Mouse (Mus musculus) forebrain, postnatal 0 days (tissue): ENCODE data around the gene Nek10. TPM values are rescaled to one million over a fixed set of nuclear protein-coding genes. Genes with fewer than 3 reads are reported as not detected.

Experiments
- ATAC-seq: fragments of 200-750 bp; cut with Nextera tagmentation; 2 replicates; pipeline ENCODE4 v1.8.0; 2017; ENCODE audit warnings: mild to moderate bottlenecking, moderate library complexity
- DNase-seq: peaks from one replicate; pipeline ENCODE4 v3.0.0-alpha.2; 2015
- H3K27ac ChIP-seq: fragments of 300-500 bp; sonication (generic); 2 replicates; pipeline ENCODE4 v1.5.1; 2014; ENCODE audit warnings: low read depth, mild to moderate bottlenecking, antibody characterized with exemption, low read length, moderate library complexity, mixed read lengths
- H3K27me3 ChIP-seq: fragments of 300-500 bp; sonication (generic); 2 replicates; pipeline ENCODE4 v1.6.1; 2014; ENCODE audit warnings: mild to moderate bottlenecking, low read length, mixed read lengths; ENCODE audit not compliant: insufficient read depth
- H3K36me3 ChIP-seq: fragments of 300-500 bp; sonication (generic); 2 replicates; pipeline ENCODE4 v1.6.1; 2014; ENCODE audit warnings: mild to moderate bottlenecking, moderate library complexity; ENCODE audit not compliant: insufficient read depth
- H3K4me1 ChIP-seq: fragments of 300-500 bp; sonication (generic); 2 replicates; pipeline ENCODE4 v1.6.1; 2014; ENCODE audit warnings: antibody characterized with exemption; ENCODE audit not compliant: insufficient read depth
- H3K4me2 ChIP-seq: fragments of 300-500 bp; sonication (generic); 2 replicates; pipeline ENCODE4 v1.6.1; 2014; ENCODE audit warnings: low read depth, mild to moderate bottlenecking, moderate library complexity
- H3K4me3 ChIP-seq: fragments of 300-500 bp; sonication (generic); 2 replicates; pipeline ENCODE4 v1.5.1; 2014; ENCODE audit warnings: low read depth, low read length, mixed read lengths
- H3K9ac ChIP-seq: fragments of 300-500 bp; sonication (generic); 2 replicates; pipeline ENCODE4 v1.6.1; 2014; ENCODE audit warnings: mild to moderate bottlenecking
- H3K9me3 ChIP-seq: fragments of 300-500 bp; sonication (generic); 2 replicates; pipeline ENCODE4 v1.6.1; 2016; ENCODE audit warnings: low read length
- CTCF ChIP-seq: sonication (generic); IDR thresholded peaks from 2 replicates; pipeline ENCODE4 v1.5.1; 2016; ENCODE audit warnings: antibody characterized with exemption, control low read depth, low read depth
- whole genome bisulfite sequencing: fragments of 180-500 bp; shearing (Covaris S2); extraction: QIAGEN DNeasy Blood & Tissue Kit; methylation state at CpG from one replicate; pipeline ENCODE4 v1.1.7; 2014; 5-methylcytosine and 5-hydroxymethylcytosine counted together
- polyA plus RNA-seq: library from polyadenylated mRNA; unstranded; fragments of >200 nt; fragmentation: Nextera tagmentation; extraction: Ambion mirVana; gene quantifications from 2 replicates; pipeline ENCODE4 v1.2.1, GENCODE M21; 2015
- total RNA-seq: library from RNA; depleted of rRNA; stranded (reverse); fragments of >200 nt; gene quantifications from 2 replicates; pipeline ENCODE4 v1.2.3, GENCODE M21; 2014

The Nek10 gene
- total and polyA plus RNA-seq, 2 experiments from 2014 or later: 0.25 to 3.0 TPM

DNA sequence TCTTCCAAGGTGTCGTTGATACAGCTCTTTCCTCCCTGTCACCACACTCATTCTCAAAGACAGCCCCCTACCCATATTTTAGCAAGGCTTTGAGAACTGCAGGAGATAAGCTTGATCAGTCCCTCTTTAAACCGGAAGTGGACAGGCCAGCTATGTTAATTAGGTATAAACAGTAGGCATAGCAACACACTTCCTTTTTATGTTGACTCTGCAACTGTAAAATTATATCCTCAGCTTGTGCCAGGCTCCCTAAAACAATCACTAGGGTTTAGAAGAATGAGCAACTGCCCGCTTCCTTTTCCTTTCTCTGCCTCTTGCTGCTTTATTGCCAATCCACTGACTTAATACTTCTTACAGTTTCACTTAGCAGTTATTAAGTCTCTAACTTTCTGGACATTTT lies 67.2 kb downstream of the Nek10 start:
- no peak overlapping the region for H3K27ac ChIP-seq
- H3K4me1 ChIP-seq: no peaks in the 10 kb centered on the region
- no peak overlapping the region for H3K4me3 ChIP-seq
- no peak overlapping the region for H3K4me2 ChIP-seq
- H3K36me3 ChIP-seq: no peaks in the 10 kb centered on the region
- WGBS: 53% methylated on average over 3 of the region's 3 CpGs
- no peak for TF ChIP-seq CTCF
- no peaks in the 10 kb centered on the region for H3K9me3 ChIP-seq
- no peak for DNase-seq
- ATAC-seq: peak; percentile 16; the same call in 1 of the 2 replicates
- no peaks in the 10 kb centered on the region for H3K27me3 ChIP-seq
- no peak overlapping the region for H3K9ac ChIP-seq

DNA sequence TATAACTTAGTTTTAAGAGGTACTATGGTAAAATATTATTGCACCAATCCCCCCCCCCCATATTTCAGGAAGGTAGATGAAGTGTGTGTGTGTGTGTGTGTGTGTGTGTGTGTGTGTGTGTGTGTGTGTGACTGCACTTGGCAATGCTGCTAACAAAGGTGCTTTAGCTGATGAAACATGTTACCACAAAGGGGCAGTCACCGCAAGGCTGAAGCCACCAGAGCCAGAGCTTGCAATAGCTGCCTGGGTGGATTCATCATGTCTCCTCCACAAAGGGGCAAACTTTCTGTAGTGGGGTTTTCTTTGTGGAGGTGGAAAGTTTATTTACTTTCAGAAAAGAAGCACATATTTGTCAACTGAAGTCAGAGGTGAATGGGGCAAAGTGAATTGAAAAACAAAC lies 67.9 kb downstream of the Nek10 start:
- no peaks in the 10 kb centered on the region for H3K27me3 ChIP-seq
- H3K27ac ChIP-seq: no peak overlapping the region
- H3K4me1 ChIP-seq: no peaks in the 10 kb centered on the region
- DNase-seq (no peak), ATAC-seq (peak; percentile 66)
- H3K9ac ChIP-seq: no peak overlapping the region
- WGBS: 83% methylated on average over 1 of the region's 1 CpGs
- H3K9me3 ChIP-seq: no peaks in the 10 kb centered on the region
- no peak overlapping the region for H3K4me3 ChIP-seq
- peak; percentile 39; the same call in 1 of the 2 replicates for TF ChIP-seq CTCF
- H3K36me3 ChIP-seq: no peaks in the 10 kb centered on the region
- no peak overlapping the region for H3K4me2 ChIP-seq

DNA sequence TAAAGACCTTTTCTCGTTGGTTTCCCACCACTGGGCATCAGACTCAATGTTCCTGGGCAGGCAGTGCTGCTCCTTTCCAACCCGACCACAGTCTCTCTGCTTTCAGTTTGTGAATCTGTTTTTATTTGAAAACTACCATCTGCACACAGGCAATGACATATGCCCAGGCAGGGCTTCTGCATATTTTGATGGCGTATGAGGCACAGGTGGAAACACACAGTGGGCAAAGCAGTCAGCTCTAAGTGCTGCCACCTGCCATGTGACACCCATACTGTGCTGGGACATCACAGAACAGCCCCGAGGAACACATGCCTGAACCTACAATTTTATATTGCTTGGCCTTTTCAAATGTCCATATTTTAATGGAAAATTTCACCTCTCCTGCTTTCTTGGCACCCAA lies 68.5 kb downstream of the Nek10 start:
- H3K9ac ChIP-seq: no peak overlapping the region
- no peak for DNase-seq
- H3K4me3 ChIP-seq: no peak overlapping the region
- H3K27ac ChIP-seq: no peak overlapping the region
- WGBS: 51% methylated on average over 4 of the region's 4 CpGs
- H3K4me1 ChIP-seq: no peaks in the 10 kb centered on the region
- H3K27me3 ChIP-seq: no peaks in the 10 kb centered on the region
- ATAC-seq: peak; percentile 20
- no peaks in the 10 kb centered on the region for H3K9me3 ChIP-seq
- no peak overlapping the region for H3K4me2 ChIP-seq
- no peak for TF ChIP-seq CTCF
- H3K36me3 ChIP-seq: no peaks in the 10 kb centered on the region

DNA sequence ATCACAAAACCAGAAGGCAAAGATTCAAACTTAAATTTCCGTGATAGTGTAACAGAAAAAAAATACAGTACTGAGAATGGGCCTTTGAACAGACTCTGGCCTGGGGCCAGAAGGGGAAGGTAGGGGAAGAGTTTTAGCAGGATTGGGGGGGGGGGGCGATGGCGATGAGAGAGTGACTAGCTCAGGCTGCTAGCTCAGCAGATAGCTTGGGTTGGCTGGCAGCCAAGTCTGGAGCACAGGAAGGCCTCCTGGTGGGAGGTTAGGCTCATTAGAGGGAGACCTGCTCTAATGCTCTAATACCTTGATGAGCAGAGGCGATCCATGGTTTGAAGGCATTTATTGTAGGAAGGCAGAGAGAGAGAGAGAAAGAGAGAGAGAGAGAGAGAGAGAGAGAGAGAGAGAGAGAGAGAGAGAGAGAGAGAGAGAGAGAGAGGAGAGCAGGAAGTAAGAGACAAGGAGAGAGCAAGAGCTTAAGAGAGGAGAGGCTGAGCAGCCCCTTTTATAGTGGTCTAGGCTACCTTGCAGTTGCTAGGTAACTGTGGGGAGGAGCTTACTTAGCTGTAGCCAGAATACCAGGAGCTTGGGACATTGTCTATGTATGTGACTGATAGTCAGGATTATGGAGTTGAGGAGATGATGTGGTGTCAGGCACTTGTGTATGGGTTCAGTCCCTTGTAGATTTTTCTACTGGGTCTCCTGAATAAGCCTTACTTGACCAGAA lies 90.9 kb downstream of the Nek10 start:
- Histone ChIP-seq H3K4me3 (no peak overlapping the region), H3K36me3 (no peaks in the 10 kb centered on the region), H3K9me3 (no peaks in the 10 kb centered on the region), H3K27me3 (no peaks in the 10 kb centered on the region), H3K4me1 (no peaks in the 10 kb centered on the region), H3K9ac (no peak overlapping the region), H3K27ac (no peak overlapping the region), H3K4me2 (no peak overlapping the region)
- WGBS: 10% methylated on average over 4 of the region's 4 CpGs
- ATAC-seq (peak; percentile 23; the same call in 1 of the 2 replicates), DNase-seq (no peak)
- no peak for TF ChIP-seq CTCF

DNA sequence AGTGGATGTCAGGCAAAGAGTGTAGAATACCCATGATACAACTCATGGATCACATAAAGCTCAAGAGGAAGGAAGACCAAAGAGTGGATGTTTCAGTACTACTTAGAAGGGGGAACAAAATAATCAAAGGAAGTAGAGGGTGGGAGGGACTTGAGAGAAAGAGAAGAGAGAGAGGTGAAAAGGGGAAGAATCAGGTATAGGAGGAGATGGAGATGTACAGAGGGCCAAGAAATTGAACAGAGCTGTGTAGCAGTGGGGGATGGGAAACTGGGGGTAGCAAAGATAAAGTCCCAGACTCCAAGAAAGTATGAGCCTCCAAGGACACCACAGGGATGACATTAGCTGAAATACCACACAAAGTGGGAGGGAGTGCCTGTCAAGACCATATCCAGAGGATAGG lies 91.6 kb downstream of the Nek10 start:
- no peaks in the 10 kb centered on the region for H3K4me1 ChIP-seq
- H3K27me3 ChIP-seq: no peaks in the 10 kb centered on the region
- ATAC-seq (no peak), DNase-seq (no peak)
- no peaks in the 10 kb centered on the region for H3K9me3 ChIP-seq
- no peak for TF ChIP-seq CTCF
- no peak overlapping the region for H3K4me2 ChIP-seq
- H3K36me3 ChIP-seq: no peaks in the 10 kb centered on the region
- no peak overlapping the region for H3K9ac ChIP-seq
- H3K4me3 ChIP-seq: no peak overlapping the region
- H3K27ac ChIP-seq: no peak overlapping the region

DNA sequence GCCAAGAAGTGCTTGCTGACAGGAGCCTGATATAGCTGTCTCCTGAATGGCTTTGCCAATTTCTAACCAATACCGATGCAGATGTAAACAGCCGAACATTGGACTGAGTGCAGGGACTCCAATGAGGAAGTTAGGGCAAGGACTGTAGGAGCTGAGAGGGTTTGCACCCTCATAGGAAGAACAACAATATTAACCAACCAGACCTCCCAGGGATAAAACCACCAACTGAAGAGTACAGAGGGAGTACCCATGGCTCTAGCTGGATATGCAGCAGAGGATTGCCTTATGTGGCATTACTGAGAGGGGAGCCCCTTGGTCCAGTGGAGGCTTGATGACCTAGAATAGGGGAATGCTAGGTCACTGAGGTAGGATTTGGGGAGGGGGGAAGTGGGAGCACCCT lies 92.1 kb downstream of the Nek10 start:
- no peak for ATAC-seq
- 91% methylated on average over 2 of the region's 2 CpGs for WGBS

DNA sequence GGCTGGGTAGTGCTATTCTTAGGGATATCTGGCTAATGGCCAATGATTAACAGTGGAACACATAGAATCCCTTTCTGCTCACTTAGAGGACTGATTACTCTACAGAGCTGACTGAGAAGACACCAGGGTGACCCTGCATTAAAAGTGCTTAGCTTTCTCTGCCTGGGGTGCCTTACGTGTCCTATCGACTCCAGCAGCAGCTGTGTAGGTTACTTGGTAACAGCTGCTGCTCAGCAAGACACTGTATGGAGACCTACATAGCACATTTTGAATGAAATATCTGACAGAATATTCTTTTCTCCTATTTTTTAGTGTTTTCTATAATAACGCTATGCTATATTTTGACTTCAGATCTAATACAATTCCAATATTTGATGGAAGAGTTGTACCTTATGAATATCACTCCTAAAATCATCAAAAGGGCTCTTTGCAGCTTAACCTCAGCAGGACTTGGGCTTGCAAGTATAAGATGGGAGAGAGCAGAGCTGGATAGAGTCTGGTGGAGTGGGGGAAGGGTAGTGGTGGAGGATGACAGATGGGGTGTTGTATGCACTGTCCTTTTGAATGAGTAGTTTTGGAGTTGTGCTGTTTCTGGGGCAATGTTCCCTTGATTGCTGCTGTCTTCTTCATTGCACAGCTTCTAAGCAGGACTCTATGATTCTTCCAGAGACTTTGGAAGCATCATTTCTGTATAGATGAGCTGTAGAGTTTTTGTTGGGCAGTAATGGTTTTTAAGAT lies 93.4 kb downstream of the Nek10 start:
- Histone ChIP-seq H3K9me3 (no peaks in the 10 kb centered on the region), H3K27me3 (no peaks in the 10 kb centered on the region), H3K36me3 (no peaks in the 10 kb centered on the region), H3K9ac (no peak overlapping the region), H3K4me1 (no peaks in the 10 kb centered on the region), H3K4me2 (no peak overlapping the region), H3K27ac (no peak overlapping the region), H3K4me3 (no peak overlapping the region)
- TF ChIP-seq CTCF: no peak
- peak; percentile 55 for ATAC-seq
- 78% methylated on average over 3 of the region's 3 CpGs for WGBS
- no peak for DNase-seq

More for the DNA sequence above, 92.1 kb downstream of the Nek10 start:
- no peak for TF ChIP-seq CTCF
- no peaks in the 10 kb centered on the region for H3K36me3 ChIP-seq
- no peak overlapping the region for H3K4me2 ChIP-seq
- H3K9ac ChIP-seq: no peak overlapping the region
- no peak overlapping the region for H3K4me3 ChIP-seq
- H3K27ac ChIP-seq: no peak overlapping the region
- H3K4me1 ChIP-seq: no peaks in the 10 kb centered on the region
- DNase-seq: no peak
- H3K27me3 ChIP-seq: no peaks in the 10 kb centered on the region
- no peaks in the 10 kb centered on the region for H3K9me3 ChIP-seq
